Mouse (Mus musculus) c-Kit-positive CD71-positive TER-119-positive erythroid progenitor cells, embryonic 14.5 days (primary cell): Measurements from ENCODE around the gene Sema3f.

Experiments
- DNase-seq: peaks from one replicate; pipeline ENCODE4 v3.0.0-alpha.2; 2013; ENCODE audit warnings: low spot score

Sema3f gene

GRCm38 (mm10) chr9:107662342-107662741 is 47.9 kb downstream of the Sema3f start:
- no peak for DNase-seq

DNA sequence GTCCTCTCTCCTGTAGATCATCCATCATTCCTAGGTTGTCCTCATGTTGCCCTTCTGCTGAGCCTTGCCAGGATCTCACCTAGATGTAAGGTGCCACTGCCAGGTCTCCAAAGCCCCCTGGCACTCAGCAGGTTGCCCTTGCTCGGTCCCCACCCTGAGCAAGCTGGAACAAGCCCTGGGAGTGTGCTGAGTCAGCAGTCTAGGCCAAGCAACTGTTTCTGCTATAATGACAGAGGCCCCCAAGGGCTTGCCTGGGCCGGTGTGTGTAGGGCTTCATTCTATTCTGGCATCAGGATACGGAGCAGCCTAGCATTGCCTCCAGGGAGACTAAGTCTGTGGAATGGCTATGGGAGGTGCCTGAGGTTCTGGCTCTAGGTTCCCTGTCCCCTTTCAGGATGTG is 49.5 kb downstream of the Sema3f start:
- DNase-seq: no peak

- no peak for DNase-seq
These were observed 50.3 kb downstream of the Sema3f start for GRCm38 (mm10) chr9:107659961-107660360.

DNA sequence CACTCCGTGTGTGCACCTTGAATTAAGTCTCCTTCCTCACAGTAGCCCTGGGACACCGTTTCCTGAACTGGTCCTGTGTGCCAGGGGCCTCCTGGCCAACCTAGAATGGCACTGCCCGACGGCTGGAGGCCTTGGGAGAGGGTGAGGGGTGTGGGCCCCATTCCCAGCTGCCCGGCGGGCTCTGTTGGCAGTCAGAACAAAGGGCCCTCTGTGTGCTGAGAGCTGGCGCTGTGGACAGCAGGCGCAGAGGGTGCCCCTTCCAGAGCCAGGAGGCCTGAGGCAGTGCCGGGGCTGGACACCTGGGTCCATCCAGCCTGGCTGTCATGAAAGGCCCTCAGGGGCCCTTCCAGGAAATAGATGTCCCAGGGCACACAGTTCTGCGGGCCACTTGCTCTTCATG is 50.7 kb downstream of the Sema3f start:
- no peak for DNase-seq

DNA sequence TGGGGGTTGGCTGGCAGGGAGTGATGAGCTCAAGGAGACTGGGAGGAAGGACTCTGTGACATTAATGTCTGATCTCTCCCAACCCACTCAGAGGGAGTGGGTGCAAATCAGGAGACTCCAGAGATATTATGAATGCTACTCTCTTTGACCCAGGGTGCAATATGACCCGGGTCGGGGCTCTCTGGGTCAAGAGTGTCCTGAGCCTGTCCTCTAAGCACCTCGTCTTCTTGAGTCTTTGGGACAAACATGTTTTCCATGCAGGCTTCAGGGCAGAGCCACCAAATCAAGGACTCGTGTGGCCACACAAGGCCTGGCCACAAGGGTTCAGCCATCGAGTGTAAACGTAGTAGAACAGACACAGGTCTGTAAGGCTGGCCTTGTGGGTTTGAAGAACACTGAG is 52.2 kb downstream of the Sema3f start:
- DNase-seq: no peak

DNA sequence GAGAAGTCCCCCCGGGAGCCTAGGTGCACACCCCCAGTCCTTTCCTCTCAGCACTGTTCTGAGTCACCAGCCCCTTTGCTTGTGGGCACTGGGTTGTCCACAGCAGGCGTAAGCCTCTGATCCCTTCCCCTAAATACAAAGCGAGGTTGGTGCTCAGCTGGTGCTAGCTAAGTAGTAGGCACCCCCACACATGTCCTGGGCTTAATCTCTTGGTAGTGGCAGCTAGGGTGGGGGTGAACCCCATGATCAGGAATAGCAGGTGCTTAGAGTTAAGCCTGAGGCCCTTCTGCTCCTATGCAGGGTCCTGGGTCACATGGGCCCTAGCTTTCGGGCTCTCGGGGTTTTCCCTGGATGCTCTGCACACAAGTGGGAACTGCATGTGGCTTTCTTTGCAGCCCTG is 53.1 kb downstream of the Sema3f start:
- no peak for DNase-seq

- no peak for DNase-seq
These were observed 55.7 kb downstream of the Sema3f start for GRCm38 (mm10) chr9:107654585-107654984.

DNA sequence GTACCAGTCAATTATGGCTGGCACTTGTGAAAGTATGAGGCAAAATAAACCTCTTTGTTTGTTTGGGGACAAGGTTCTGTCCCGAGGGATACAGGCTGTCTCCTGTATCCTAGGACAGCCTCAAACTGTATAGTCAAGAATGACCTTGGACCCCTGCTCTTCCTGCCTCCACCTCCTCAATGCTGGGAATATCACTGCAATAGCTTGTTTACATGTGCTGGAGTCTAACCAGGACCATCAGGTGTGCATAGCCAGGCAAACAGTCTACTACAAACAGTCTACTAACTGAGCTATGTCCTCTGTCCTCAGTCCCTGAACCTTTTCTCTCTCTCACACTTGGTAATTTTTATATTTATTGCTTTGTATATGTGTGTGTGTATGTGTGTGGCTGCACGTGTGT is 56.8 kb downstream of the Sema3f start:
- no peak for DNase-seq

DNA sequence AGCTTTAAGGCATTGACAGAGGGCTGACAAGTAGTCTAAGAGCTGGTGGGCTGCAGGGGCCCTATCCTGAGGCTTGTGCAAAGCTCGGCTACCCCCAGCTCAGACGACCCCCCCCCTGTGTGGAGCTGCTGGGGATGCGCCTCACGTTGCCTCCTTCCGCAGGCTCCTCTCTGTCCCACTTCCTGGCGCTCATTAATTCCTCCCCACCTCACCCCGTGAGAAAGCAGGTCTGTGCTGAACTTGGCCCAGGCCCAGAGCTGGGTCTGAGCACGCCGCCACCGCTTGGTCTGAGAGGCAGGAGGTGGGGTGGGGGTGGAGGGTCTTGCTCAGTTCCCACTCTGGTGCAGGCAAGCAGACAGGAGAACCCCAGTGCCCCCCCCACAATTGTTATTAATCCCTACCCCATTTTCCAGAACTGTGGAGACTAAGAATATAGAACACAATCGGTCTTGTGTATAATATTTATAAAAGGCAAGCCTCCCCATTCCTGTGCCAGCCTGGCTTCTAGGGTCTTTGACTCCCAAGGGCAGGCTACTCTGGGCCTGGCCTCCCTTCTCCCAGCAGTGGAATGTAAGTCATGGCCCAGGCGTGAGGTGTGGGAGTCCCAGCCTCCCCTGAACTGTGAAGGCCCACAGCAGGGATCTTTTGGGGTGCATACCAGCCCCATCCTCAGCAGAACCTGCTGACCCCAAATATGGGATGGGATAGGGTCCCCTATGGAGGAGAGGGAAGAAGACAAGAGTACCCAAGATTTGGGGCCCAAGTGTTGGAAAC is 59.4 kb downstream of the Sema3f start:
- DNase-seq: no peak

- DNase-seq: no peak
These were observed 60.0 kb downstream of the Sema3f start for GRCm38 (mm10) chr9:107650225-107650624.

DNA sequence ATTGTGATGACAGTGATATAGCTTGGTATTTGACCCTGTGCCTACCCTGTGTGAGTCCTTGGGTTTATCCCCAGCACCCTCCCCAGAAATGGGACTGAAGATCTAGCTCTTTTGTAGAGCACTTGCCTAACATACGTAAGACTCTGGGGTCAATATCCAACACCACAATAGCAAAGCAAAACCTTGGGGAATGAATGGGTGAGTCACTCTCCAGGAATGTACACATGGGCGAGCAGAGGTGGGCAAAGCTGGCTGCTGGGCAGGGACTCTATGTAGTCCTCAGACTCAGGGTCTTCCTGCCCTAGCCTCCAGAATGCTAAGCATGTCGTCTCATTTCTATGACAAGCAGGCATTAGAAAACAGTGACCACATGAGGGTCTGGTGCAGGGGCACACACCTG is 61.5 kb downstream of the Sema3f start:
- no peak for DNase-seq

GRCm38 (mm10) chr9:107646975-107647374 is 63.3 kb downstream of the Sema3f start:
- no peak for DNase-seq

- DNase-seq: peak; percentile 83
These were observed 64.7 kb downstream of the Sema3f start for GRCm38 (mm10) chr9:107645577-107645976.

GRCm38 (mm10) chr9:107645153-107645510 is 65.1 kb downstream of the Sema3f start:
- no peak for DNase-seq

GRCm38 (mm10) chr9:107644495-107645152 is 65.7 kb downstream of the Sema3f start:
- DNase-seq: peak; percentile 90

DNA sequence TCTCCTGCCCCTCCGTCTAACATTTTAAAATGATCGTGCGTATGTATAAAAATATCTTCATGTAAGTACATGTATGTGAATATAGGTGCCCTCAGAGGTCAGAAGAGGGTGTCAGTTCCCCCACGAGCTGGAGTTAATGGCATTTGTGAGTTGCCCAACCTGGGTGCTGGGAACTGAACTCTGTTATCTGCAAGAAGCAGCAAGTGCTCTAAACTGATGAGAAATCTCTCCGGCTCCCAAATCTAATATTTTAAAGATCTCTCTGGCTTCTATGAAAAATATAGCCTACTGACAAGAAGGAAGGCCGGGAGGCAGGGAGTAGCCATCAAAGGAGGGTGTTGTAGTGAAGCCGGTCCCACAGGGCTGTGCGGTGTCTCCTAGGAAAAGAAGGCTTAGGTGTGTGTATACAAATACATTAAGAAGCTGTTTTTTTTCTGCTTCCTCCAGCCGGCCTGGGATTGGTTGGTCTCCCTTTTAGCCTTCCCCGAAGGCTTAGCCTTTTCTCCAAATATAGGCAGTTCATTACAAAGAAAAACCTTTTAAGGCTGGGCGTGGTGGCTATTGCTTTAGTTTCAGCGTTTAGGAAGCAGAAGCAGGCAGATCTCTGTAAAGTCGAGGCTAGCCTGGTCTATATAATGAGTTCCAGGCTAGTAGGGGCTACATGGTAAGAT is 66.6 kb downstream of the Sema3f start:
- DNase-seq: no peak

GRCm38 (mm10) chr9:107641666-107642065 is 68.6 kb downstream of the Sema3f start:
- no peak for DNase-seq

GRCm38 (mm10) chr9:107640257-107640772 is 70.0 kb downstream of the Sema3f start:
- no peak for DNase-seq

DNA sequence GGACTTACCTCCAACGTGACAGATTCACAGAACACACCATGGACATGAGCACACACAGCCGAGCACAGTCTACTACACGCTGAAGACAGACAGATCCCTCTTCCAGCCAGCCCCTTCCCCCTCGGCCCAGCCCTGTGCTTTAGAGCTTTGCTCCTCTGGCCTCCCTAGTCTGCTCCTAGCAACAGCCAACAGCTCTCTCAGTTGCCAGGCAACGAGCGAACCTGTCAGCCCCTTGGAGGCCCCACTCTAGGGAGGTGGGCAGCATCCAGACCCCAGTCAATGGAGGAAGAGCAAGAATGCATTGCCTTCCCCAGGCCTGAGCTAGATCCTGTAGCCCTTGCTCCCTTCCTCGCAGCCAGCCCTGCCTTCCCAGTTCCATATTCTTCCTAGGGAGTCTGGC is 73.2 kb downstream of the Sema3f start:
- DNase-seq: no peak

GRCm38 (mm10) chr9:107635279-107636028 is 74.8 kb downstream of the Sema3f start, which contains the start of gene Gnai2:
Gene Gnai2, minus strand, starts transcription at chr9:107635367.
- peak; percentile 97 for DNase-seq

DNA sequence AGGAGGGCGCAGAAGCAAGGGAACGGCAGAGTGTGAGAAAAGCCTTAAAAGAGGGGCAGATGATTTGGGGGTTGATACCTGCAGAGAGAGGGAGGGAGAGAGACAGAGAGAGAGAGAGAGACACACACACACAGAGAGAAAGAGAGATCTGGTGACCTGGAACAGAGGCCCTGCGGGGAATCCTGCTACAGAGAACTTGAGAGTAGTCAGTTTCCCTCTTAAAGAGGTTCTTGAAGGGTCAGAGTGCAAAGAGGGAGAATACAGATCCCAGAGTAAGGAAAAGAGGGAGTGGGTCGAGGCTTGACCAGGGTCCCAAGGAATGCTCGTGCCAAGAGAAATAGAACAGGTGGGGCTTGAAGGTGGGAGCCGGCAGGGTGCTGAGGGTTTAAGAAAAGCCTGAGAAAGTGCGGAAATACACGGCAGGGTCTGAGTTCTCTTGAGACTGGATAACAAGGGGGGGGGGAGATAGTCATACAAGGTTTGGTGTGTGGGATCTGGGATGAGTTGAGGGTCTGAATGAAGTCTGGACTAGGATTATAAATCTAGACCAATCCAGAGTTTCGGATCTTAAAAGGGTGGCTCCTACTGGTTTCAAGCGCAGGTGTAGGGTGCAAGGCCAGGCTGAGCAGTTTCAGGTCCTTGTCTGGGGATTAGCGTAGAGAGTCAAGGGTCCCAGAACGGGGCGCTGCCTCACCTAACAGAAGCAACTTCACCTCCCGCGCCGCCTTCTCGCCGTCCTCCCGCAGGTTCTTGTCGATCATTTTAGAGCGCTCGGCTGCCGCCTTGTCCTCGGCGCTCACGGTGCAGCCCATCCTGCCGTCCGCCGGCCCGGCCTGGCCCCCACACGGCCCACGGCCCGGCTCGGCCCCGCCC is 75.6 kb downstream of the Sema3f start:
- DNase-seq: peak; percentile 37
